Mouse (Mus musculus): ENCODE measurements around the gene Ndufa13. TPM values are rescaled to one million over a fixed set of nuclear protein-coding genes. Genes with fewer than 3 reads are reported as not detected.

The Ndufa13 gene
- polyA plus RNA-seq, 1 experiment from 2014 or later = 217 TPM

GRCm38 (mm10) chr8:69923986-69924385, 21.6 kb upstream of the Ndufa13 start:
- H3K4me1 ChIP-seq = peaks cover 50% of the 10 kb centered on the region
- WGBS = 32% methylated on average over 1 of the region's 1 CpGs
- no peak for DNase-seq (ENCODE audit: low spot score)

GRCm38 (mm10) chr8:69921141-69921540, 18.8 kb upstream of the Ndufa13 start:
- peaks cover 28% of the 10 kb centered on the region for H3K36me3 ChIP-seq
- peaks cover 70% of the 10 kb centered on the region for H3K4me1 ChIP-seq
- H3K27me3 ChIP-seq (ENCODE audit: insufficient read depth, poor library complexity, severe bottlenecking) = no peaks in the 10 kb centered on the region
- H3K27ac ChIP-seq = peak overlapping the region; percentile 74
- 90% methylated on average over 2 of the region's 2 CpGs for WGBS
- H3K9me3 ChIP-seq = no peaks in the 10 kb centered on the region
- no peak for DNase-seq (ENCODE audit: low spot score)
- H3K4me3 ChIP-seq = no peak overlapping the region

More at GRCm38 (mm10) chr8:69923986-69924385, 21.6 kb upstream of the Ndufa13 start:
- H3K27ac ChIP-seq = no peak overlapping the region
- H3K36me3 ChIP-seq = peaks cover 33% of the 10 kb centered on the region
- no peaks in the 10 kb centered on the region for H3K27me3 ChIP-seq (ENCODE audit: insufficient read depth, poor library complexity, severe bottlenecking)
- H3K9me3 ChIP-seq = no peaks in the 10 kb centered on the region
- H3K4me3 ChIP-seq = no peak overlapping the region

- H3K27me3 ChIP-seq (ENCODE audit: insufficient read depth, poor library complexity, severe bottlenecking) = no peaks in the 10 kb centered on the region
- peak overlapping the region; percentile 74 for H3K27ac ChIP-seq
- H3K4me3 ChIP-seq = no peak overlapping the region
- peaks cover 38% of the 10 kb centered on the region for H3K36me3 ChIP-seq
- H3K4me1 ChIP-seq = peaks cover 75% of the 10 kb centered on the region
- WGBS = 42% methylated on average over 11 of the region's 11 CpGs
- H3K9me3 ChIP-seq = no peaks in the 10 kb centered on the region
- DNase-seq (ENCODE audit: low spot score) = peak; percentile 88
Measured at GRCm38 (mm10) chr8:69919876-69920662, 17.7 kb upstream of the Ndufa13 start.

GRCm38 (mm10) chr8:69919010-69919409, 16.7 kb upstream of the Ndufa13 start:
- no peak overlapping the region for H3K4me3 ChIP-seq
- peaks cover 83% of the 10 kb centered on the region for H3K4me1 ChIP-seq
- 0 out of 2 replicates have a peak overlapping the region, but pooled peaks have one; percentile 29 for H3K27ac ChIP-seq
- DNase-seq (ENCODE audit: low spot score) = peak; percentile 92
- no peaks in the 10 kb centered on the region for H3K9me3 ChIP-seq
- no peaks in the 10 kb centered on the region for H3K27me3 ChIP-seq (ENCODE audit: insufficient read depth, poor library complexity, severe bottlenecking)
- H3K36me3 ChIP-seq = peaks cover 48% of the 10 kb centered on the region
- 58% methylated on average over 1 of the region's 1 CpGs for whole genome bisulfite sequencing

- Histone ChIP-seq H3K27me3 (ENCODE audit: insufficient read depth, poor library complexity, severe bottlenecking) (no peaks in the 10 kb centered on the region), H3K4me3 (no peak overlapping the region), H3K9me3 (no peaks in the 10 kb centered on the region), H3K4me1 (peaks cover 78% of the 10 kb centered on the region), H3K27ac (no peak overlapping the region), H3K36me3 (peaks cover 48% of the 10 kb centered on the region)
- DNase-seq (ENCODE audit: low spot score) = no peak
Measured at GRCm38 (mm10) chr8:69918506-69918905, 16.1 kb upstream of the Ndufa13 start.

GRCm38 (mm10) chr8:69915748-69916147, 13.4 kb upstream of the Ndufa13 start:
- DNase-seq (ENCODE audit: low spot score) = peak; percentile 91

GRCm38 (mm10) chr8:69914526-69914925, 12.2 kb upstream of the Ndufa13 start:
- H3K27me3 ChIP-seq (ENCODE audit: insufficient read depth, poor library complexity, severe bottlenecking) = no peaks in the 10 kb centered on the region
- peaks cover 85% of the 10 kb centered on the region for H3K36me3 ChIP-seq
- H3K27ac ChIP-seq = peak overlapping the region; percentile 75

More at GRCm38 (mm10) chr8:69915748-69916147, 13.4 kb upstream of the Ndufa13 start:
- no peak overlapping the region for H3K4me3 ChIP-seq
- peak overlapping the region; percentile 75 for H3K27ac ChIP-seq
- peaks cover 75% of the 10 kb centered on the region for H3K36me3 ChIP-seq
- H3K4me1 ChIP-seq = peaks cover 54% of the 10 kb centered on the region
- WGBS = 26% methylated on average over 5 of the region's 5 CpGs
- H3K27me3 ChIP-seq (ENCODE audit: insufficient read depth, poor library complexity, severe bottlenecking) = no peaks in the 10 kb centered on the region
- H3K9me3 ChIP-seq = no peaks in the 10 kb centered on the region

GRCm38 (mm10) chr8:69912478-69913074, 10.2 kb upstream of the Ndufa13 start:
- DNase-seq (ENCODE audit: low spot score) = no peak

More at GRCm38 (mm10) chr8:69914526-69914925, 12.2 kb upstream of the Ndufa13 start:
- H3K4me3 ChIP-seq = no peak overlapping the region
- peaks cover 41% of the 10 kb centered on the region for H3K4me1 ChIP-seq
- DNase-seq (ENCODE audit: low spot score) = no peak
- 78% methylated on average over 4 of the region's 4 CpGs for WGBS
- no peaks in the 10 kb centered on the region for H3K9me3 ChIP-seq

GRCm38 (mm10) chr8:69911917-69912316, 9.6 kb upstream of the Ndufa13 start:
- H3K36me3 ChIP-seq = peaks cover 97% of the 10 kb centered on the region
- no peak for DNase-seq (ENCODE audit: low spot score)
- no peak overlapping the region for H3K27ac ChIP-seq
- no peaks in the 10 kb centered on the region for H3K9me3 ChIP-seq
- H3K4me1 ChIP-seq = peaks cover 28% of the 10 kb centered on the region
- no peak overlapping the region for H3K4me3 ChIP-seq
- 93% methylated on average over 13 of the region's 13 CpGs for WGBS
- H3K27me3 ChIP-seq (ENCODE audit: insufficient read depth, poor library complexity, severe bottlenecking) = no peaks in the 10 kb centered on the region

More at GRCm38 (mm10) chr8:69912478-69913074, 10.2 kb upstream of the Ndufa13 start:
- Histone ChIP-seq H3K27me3 (ENCODE audit: insufficient read depth, poor library complexity, severe bottlenecking) (no peaks in the 10 kb centered on the region), H3K4me1 (peaks cover 34% of the 10 kb centered on the region), H3K27ac (no peak overlapping the region), H3K36me3 (peaks cover 99% of the 10 kb centered on the region), H3K9me3 (no peaks in the 10 kb centered on the region), H3K4me3 (no peak overlapping the region)
- 90% methylated on average over 12 of the region's 12 CpGs for WGBS

GRCm38 (mm10) chr8:69907106-69907505, 4.7 kb upstream of the Ndufa13 start:
- Histone ChIP-seq H3K4me1 (peaks cover 24% of the 10 kb centered on the region), H3K9me3 (no peaks in the 10 kb centered on the region), H3K4me3 (no peak overlapping the region), H3K36me3 (peaks cover 49% of the 10 kb centered on the region), H3K27me3 (ENCODE audit: insufficient read depth, poor library complexity, severe bottlenecking) (no peaks in the 10 kb centered on the region), H3K27ac (no peak overlapping the region)
- 85% methylated on average over 2 of the region's 2 CpGs for WGBS
- no peak for DNase-seq (ENCODE audit: low spot score)

- H3K27ac ChIP-seq = no peak overlapping the region
- H3K4me1 ChIP-seq = peaks cover 30% of the 10 kb centered on the region
- no peaks in the 10 kb centered on the region for H3K9me3 ChIP-seq
- WGBS = 95% methylated on average over 2 of the region's 2 CpGs
- H3K36me3 ChIP-seq = peaks cover 41% of the 10 kb centered on the region
- H3K27me3 ChIP-seq (ENCODE audit: insufficient read depth, poor library complexity, severe bottlenecking) = no peaks in the 10 kb centered on the region
- no peak for DNase-seq (ENCODE audit: low spot score)
- no peak overlapping the region for H3K4me3 ChIP-seq
Measured at GRCm38 (mm10) chr8:69906260-69906659, 3.9 kb upstream of the Ndufa13 start.

GRCm38 (mm10) chr8:69904096-69904495, 1.7 kb upstream of the Ndufa13 start:
- Histone ChIP-seq H3K9me3 (no peaks in the 10 kb centered on the region), H3K27ac (no peak overlapping the region), H3K4me1 (peaks cover 43% of the 10 kb centered on the region), H3K27me3 (ENCODE audit: insufficient read depth, poor library complexity, severe bottlenecking) (no peaks in the 10 kb centered on the region), H3K36me3 (peaks cover 24% of the 10 kb centered on the region), H3K4me3 (peak overlapping the region; percentile 78; the same call in 1 of the 2 replicates)
- 75% methylated on average over 8 of the region's 8 CpGs for WGBS
- DNase-seq (ENCODE audit: low spot score) = no peak

GRCm38 (mm10) chr8:69903063-69903542, 745 bp upstream of the Ndufa13 start:
- H3K27me3 ChIP-seq (ENCODE audit: insufficient read depth, poor library complexity, severe bottlenecking) = no peaks in the 10 kb centered on the region
- under 1% methylated on average over 45 of the region's 45 CpGs for WGBS

More at GRCm38 (mm10) chr8:69903063-69903542, 745 bp upstream of the Ndufa13 start:
- H3K9me3 ChIP-seq = no peaks in the 10 kb centered on the region
- peak; percentile 100 for DNase-seq (ENCODE audit: low spot score)
- peak overlapping the region; percentile 97 for H3K27ac ChIP-seq
- peaks cover 24% of the 10 kb centered on the region for H3K36me3 ChIP-seq
- peaks cover 48% of the 10 kb centered on the region for H3K4me1 ChIP-seq
- peak overlapping the region; percentile 78 for H3K4me3 ChIP-seq

All from heart, embryonic 10.5 days (tissue).